Mouse (Mus musculus) testis, adult 2 months (tissue): Measurements from ENCODE around the gene Dffa.

Source experiments
- CTCF ChIP-seq: fragments of 200-500 bp; IDR thresholded peaks from 2 replicates; pipeline ENCODE4 v1.5.1; 2012; ENCODE audit warnings: low read depth, mild to moderate bottlenecking, inconsistent platforms, low read length, moderate library complexity; ENCODE audit not compliant: control insufficient read depth, insufficient read depth, insufficient replicate concordance
- POLR2A ChIP-seq: fragments of 200-500 bp; IDR thresholded peaks from 2 replicates; pipeline ENCODE4 v1.6.1; 2012; ENCODE audit warnings: low read depth, mild to moderate bottlenecking, inconsistent platforms, low read length, moderate library complexity; ENCODE audit not compliant: control insufficient read depth

GRCm38 (mm10) chr4:149154859-149155258, 50.9 kb downstream of the Dffa start:
- TF ChIP-seq CTCF (no peak), POLR2A (no peak)
